Mouse (Mus musculus): ENCODE measurements around the gene Drd4. TPM values are rescaled to one million over a fixed set of nuclear protein-coding genes. Genes with fewer than 3 reads are reported as not detected.

Gene Drd4
- polyA plus RNA-seq, 1 experiment from 2014 or later = 0.45 TPM

- Histone ChIP-seq H3K27ac (replicated peaks; ENCODE audit: low read depth, low read length) (no peak overlapping the region), H3K27me3 (ENCODE audit: control insufficient read depth, insufficient read depth, low read length) (no peaks in the 10 kb centered on the region), H3K4me1 (ENCODE audit: control insufficient read depth, insufficient read depth, low read length) (peaks cover under 1% of the 10 kb centered on the region), H3K36me3 (ENCODE audit: control insufficient read depth, insufficient read depth, low read length) (peaks cover 4% of the 10 kb centered on the region; the same call in 1 of the 2 replicates), H3K4me3 (ENCODE audit: low read depth, low read length) (no peak overlapping the region), H3K4me2 (ENCODE audit: low read depth, severe bottlenecking) (no peak overlapping the region), H3K9me3 (ENCODE audit: control insufficient read depth, low read length) (no peaks in the 10 kb centered on the region), H3K9ac (ENCODE audit: low read length) (no peak overlapping the region)
- ATAC-seq (ENCODE audit: insufficient number of reproducible peaks, low FRiP score, low TSS enrichment, low read depth) (no peak), DNase-seq (ENCODE audit: low spot score) (no peak)
- WGBS = 84% methylated on average over 6 of the region's 6 CpGs
These were observed 40.2 kb downstream of the Drd4 start for GRCm38 (mm10) chr7:141331990-141332389.

- Histone ChIP-seq H3K4me3 (ENCODE audit: low read depth, low read length) (no peak overlapping the region), H3K27me3 (ENCODE audit: control insufficient read depth, insufficient read depth, low read length) (0 out of 2 replicates have a peak, but pooled peaks cover 2% of the 10 kb centered on the region), H3K36me3 (ENCODE audit: control insufficient read depth, insufficient read depth, low read length) (peaks cover 4% of the 10 kb centered on the region; the same call in 1 of the 2 replicates), H3K27ac (replicated peaks; ENCODE audit: low read depth, low read length) (no peak overlapping the region), H3K9me3 (ENCODE audit: control insufficient read depth, low read length) (no peaks in the 10 kb centered on the region), H3K9ac (ENCODE audit: low read length) (no peak overlapping the region), H3K4me1 (ENCODE audit: control insufficient read depth, insufficient read depth, low read length) (no peaks in the 10 kb centered on the region), H3K4me2 (ENCODE audit: low read depth, severe bottlenecking) (no peak overlapping the region)
- DNase-seq (ENCODE audit: low spot score) (no peak), ATAC-seq (ENCODE audit: insufficient number of reproducible peaks, low FRiP score, low TSS enrichment, low read depth) (no peak)
- WGBS = 79% methylated on average over 2 of the region's 2 CpGs
These were observed 43.3 kb downstream of the Drd4 start for GRCm38 (mm10) chr7:141335044-141335579.

GRCm38 (mm10) chr7:141335682-141336081 is 43.9 kb downstream of the Drd4 start:
- H3K36me3 ChIP-seq (ENCODE audit: control insufficient read depth, insufficient read depth, low read length) = peaks cover 4% of the 10 kb centered on the region; the same call in 1 of the 2 replicates
- ATAC-seq (ENCODE audit: insufficient number of reproducible peaks, low FRiP score, low TSS enrichment, low read depth) (no peak), DNase-seq (ENCODE audit: low spot score) (no peak)
- WGBS = 89% methylated on average over 4 of the region's 4 CpGs
- H3K4me1 ChIP-seq (ENCODE audit: control insufficient read depth, insufficient read depth, low read length) = no peaks in the 10 kb centered on the region
- H3K4me2 ChIP-seq (ENCODE audit: low read depth, severe bottlenecking) = no peak overlapping the region
- no peak overlapping the region for H3K4me3 ChIP-seq (ENCODE audit: low read depth, low read length)
- no peak overlapping the region for H3K27ac ChIP-seq (replicated peaks; ENCODE audit: low read depth, low read length)
- no peak overlapping the region for H3K9ac ChIP-seq (ENCODE audit: low read length)
- no peaks in the 10 kb centered on the region for H3K9me3 ChIP-seq (ENCODE audit: control insufficient read depth, low read length)
- 0 out of 2 replicates have a peak, but pooled peaks cover 2% of the 10 kb centered on the region for H3K27me3 ChIP-seq (ENCODE audit: control insufficient read depth, insufficient read depth, low read length)

DNA sequence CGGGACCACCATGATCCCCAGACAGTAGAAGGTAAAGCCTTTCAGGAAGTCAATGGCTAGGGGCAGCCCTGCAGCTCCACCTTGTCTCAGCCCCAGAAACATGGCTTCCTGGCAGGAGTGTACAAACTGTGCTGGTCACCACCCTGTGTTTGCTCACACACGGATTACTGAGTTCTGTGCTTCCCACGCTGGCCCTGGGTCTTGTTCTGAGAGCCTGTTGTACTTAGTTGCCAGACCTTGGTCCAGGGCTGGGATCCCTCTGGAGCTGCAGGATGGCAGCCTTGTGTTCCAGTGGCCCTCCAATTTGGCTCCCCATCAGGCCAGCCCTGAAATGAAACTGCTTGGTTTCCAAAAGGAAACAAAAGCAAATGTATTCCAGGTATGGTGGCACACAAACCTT is 44.5 kb downstream of the Drd4 start:
- Histone ChIP-seq H3K4me3 (ENCODE audit: low read depth, low read length) (no peak overlapping the region), H3K27ac (replicated peaks; ENCODE audit: low read depth, low read length) (no peak overlapping the region), H3K36me3 (ENCODE audit: control insufficient read depth, insufficient read depth, low read length) (peaks cover 4% of the 10 kb centered on the region; the same call in 1 of the 2 replicates), H3K4me1 (ENCODE audit: control insufficient read depth, insufficient read depth, low read length) (no peaks in the 10 kb centered on the region), H3K9ac (ENCODE audit: low read length) (no peak overlapping the region), H3K4me2 (ENCODE audit: low read depth, severe bottlenecking) (no peak overlapping the region), H3K9me3 (ENCODE audit: control insufficient read depth, low read length) (no peaks in the 10 kb centered on the region), H3K27me3 (ENCODE audit: control insufficient read depth, insufficient read depth, low read length) (0 out of 2 replicates have a peak, but pooled peaks cover 2% of the 10 kb centered on the region)
- 91% methylated on average over 3 of the region's 3 CpGs for WGBS
- DNase-seq (ENCODE audit: low spot score) (no peak), ATAC-seq (ENCODE audit: insufficient number of reproducible peaks, low FRiP score, low TSS enrichment, low read depth) (no peak)

- no peak overlapping the region for H3K27ac ChIP-seq (replicated peaks; ENCODE audit: low read depth, low read length)
- H3K4me1 ChIP-seq (ENCODE audit: control insufficient read depth, insufficient read depth, low read length) = no peaks in the 10 kb centered on the region
- H3K27me3 ChIP-seq (ENCODE audit: control insufficient read depth, insufficient read depth, low read length) = 0 out of 2 replicates have a peak, but pooled peaks cover 2% of the 10 kb centered on the region
- DNase-seq (ENCODE audit: low spot score) (no peak), ATAC-seq (ENCODE audit: insufficient number of reproducible peaks, low FRiP score, low TSS enrichment, low read depth) (no peak)
- H3K9ac ChIP-seq (ENCODE audit: low read length) = no peak overlapping the region
- no peak overlapping the region for H3K4me3 ChIP-seq (ENCODE audit: low read depth, low read length)
- H3K36me3 ChIP-seq (ENCODE audit: control insufficient read depth, insufficient read depth, low read length) = peaks cover 4% of the 10 kb centered on the region; the same call in 1 of the 2 replicates
- H3K4me2 ChIP-seq (ENCODE audit: low read depth, severe bottlenecking) = no peak overlapping the region; the same call in 1 of the 2 replicates
- 69% methylated on average over 3 of the region's 3 CpGs for WGBS
- H3K9me3 ChIP-seq (ENCODE audit: control insufficient read depth, low read length) = no peaks in the 10 kb centered on the region
These were observed 46.1 kb downstream of the Drd4 start for GRCm38 (mm10) chr7:141337716-141338416.

GRCm38 (mm10) chr7:141338576-141339131 is 46.8 kb downstream of the Drd4 start, which contains the start of gene Eps8l2:
Eps8l2 (plus strand) TSS chr7:141338880.
- 5% methylated on average over 22 of the region's 23 CpGs for WGBS
- no peak within 1 kb of the TSS for H3K27ac ChIP-seq (replicated peaks; ENCODE audit: low read depth, low read length)

GRCm38 (mm10) chr7:141339215-141339920 is 47.6 kb downstream of the Drd4 start:
- no peak for DNase-seq (ENCODE audit: low spot score)
- Histone ChIP-seq H3K27me3 (ENCODE audit: control insufficient read depth, insufficient read depth, low read length) (0 out of 2 replicates have a peak, but pooled peaks cover 2% of the 10 kb centered on the region), H3K4me1 (ENCODE audit: control insufficient read depth, insufficient read depth, low read length) (no peaks in the 10 kb centered on the region), H3K4me2 (ENCODE audit: low read depth, severe bottlenecking) (peak overlapping the region; percentile 40), H3K36me3 (ENCODE audit: control insufficient read depth, insufficient read depth, low read length) (no peaks in the 10 kb centered on the region), H3K9me3 (ENCODE audit: control insufficient read depth, low read length) (no peaks in the 10 kb centered on the region), H3K27ac (replicated peaks; ENCODE audit: low read depth, low read length) (no peak overlapping the region), H3K9ac (ENCODE audit: low read length) (no peak overlapping the region), H3K4me3 (ENCODE audit: low read depth, low read length) (no peak overlapping the region; the same call in 1 of the 2 replicates)
- WGBS = 41% methylated on average over 20 of the region's 20 CpGs
- ATAC-seq (ENCODE audit: insufficient number of reproducible peaks, low FRiP score, low TSS enrichment, low read depth) = no peak

More at GRCm38 (mm10) chr7:141338576-141339131, 46.8 kb downstream of the Drd4 start, which contains the start of gene Eps8l2:
- no peaks in the 10 kb centered on the region for H3K4me1 ChIP-seq (ENCODE audit: control insufficient read depth, insufficient read depth, low read length)
- no peaks in the 10 kb centered on the region for H3K9me3 ChIP-seq (ENCODE audit: control insufficient read depth, low read length)
- H3K9ac ChIP-seq (ENCODE audit: low read length) = 0 out of 2 replicates have a peak within 1 kb of the TSS, but pooled peaks have one; percentile 8
- peak within 1 kb of the TSS; percentile 12; the same call in 1 of the 2 replicates for H3K4me3 ChIP-seq (ENCODE audit: low read depth, low read length)
- peak; percentile 53 for ATAC-seq (ENCODE audit: insufficient number of reproducible peaks, low FRiP score, low TSS enrichment, low read depth)
- 0 out of 2 replicates have a peak, but pooled peaks cover 2% of the 10 kb centered on the region for H3K27me3 ChIP-seq (ENCODE audit: control insufficient read depth, insufficient read depth, low read length)
- peaks cover 2% of the 10 kb centered on the region; the same call in 1 of the 2 replicates for H3K36me3 ChIP-seq (ENCODE audit: control insufficient read depth, insufficient read depth, low read length)
- peak within 1 kb of the TSS; percentile 40 for H3K4me2 ChIP-seq (ENCODE audit: low read depth, severe bottlenecking)
- DNase-seq (ENCODE audit: low spot score) = peak; percentile 59

GRCm38 (mm10) chr7:141340023-141340422 is 48.2 kb downstream of the Drd4 start:
- ATAC-seq (ENCODE audit: insufficient number of reproducible peaks, low FRiP score, low TSS enrichment, low read depth) = no peak
- no peaks in the 10 kb centered on the region for H3K4me1 ChIP-seq (ENCODE audit: control insufficient read depth, insufficient read depth, low read length)
- H3K9me3 ChIP-seq (ENCODE audit: control insufficient read depth, low read length) = no peaks in the 10 kb centered on the region
- H3K36me3 ChIP-seq (ENCODE audit: control insufficient read depth, insufficient read depth, low read length) = no peaks in the 10 kb centered on the region
- no peak overlapping the region for H3K27ac ChIP-seq (replicated peaks; ENCODE audit: low read depth, low read length)
- WGBS = 82% methylated on average over 7 of the region's 7 CpGs
- no peak overlapping the region for H3K9ac ChIP-seq (ENCODE audit: low read length)
- H3K4me3 ChIP-seq (ENCODE audit: low read depth, low read length) = no peak overlapping the region
- H3K27me3 ChIP-seq (ENCODE audit: control insufficient read depth, insufficient read depth, low read length) = 0 out of 2 replicates have a peak, but pooled peaks cover 2% of the 10 kb centered on the region
- H3K4me2 ChIP-seq (ENCODE audit: low read depth, severe bottlenecking) = no peak overlapping the region
- DNase-seq (ENCODE audit: low spot score) = no peak

Data from limb, embryonic 11.5 days (tissue).